Mouse (Mus musculus) MEL (cell line): ENCODE data around the gene Slc9a3r2.

ENCODE experiments used
- CTCF ChIP-seq, 3 experiments: IDR thresholded peaks in 2 of 3; conservative IDR thresholded peaks in 1 of 3; 2 replicates each; pipeline ENCODE4 v1.5.1; 2011 to 2012; ENCODE audit warnings: low read length in 3 of 3, low read depth in 2 of 3, mild to moderate bottlenecking in 2 of 3, improper control_type of control experiment in 1 of 3, inconsistent platforms in 1 of 3, mixed read lengths in 1 of 3, moderate library complexity in 1 of 3; ENCODE audit not compliant: control insufficient read depth in 1 of 3, insufficient read depth in 1 of 3, poor library complexity in 1 of 3, severe bottlenecking in 1 of 3
- EP300 ChIP-seq, 2 experiments: IDR thresholded peaks; 2 replicates each; pipeline ENCODE4 v1.6.1; 2011; ENCODE audit warnings: improper control_type of control experiment in 2 of 2, low read length in 2 of 2, low read depth in 1 of 2, mild to moderate bottlenecking in 1 of 2
- GABPA ChIP-seq: IDR thresholded peaks from 2 replicates; pipeline ENCODE4 v1.6.1; 2012; ENCODE audit warnings: low read depth, mild to moderate bottlenecking, inconsistent platforms, low read length, improper control_type of control experiment, moderate library complexity
- MAFK ChIP-seq: IDR thresholded peaks from 2 replicates; pipeline ENCODE4 v1.6.1; 2011; ENCODE audit warnings: low read depth, mild to moderate bottlenecking, low read length, improper control_type of control experiment, borderline replicate concordance
- POLR2A ChIP-seq, 2 experiments: IDR thresholded peaks; 2 replicates each; pipeline ENCODE4 v1.6.1; 2011 to 2012; ENCODE audit warnings: low read length in 2 of 2, mild to moderate bottlenecking in 2 of 2, control low read depth in 1 of 2, improper control_type of control experiment in 1 of 2, low read depth in 1 of 2, moderate library complexity in 1 of 2; ENCODE audit not compliant: control insufficient read depth in 1 of 2, insufficient read depth in 1 of 2, poor library complexity in 1 of 2
- TCF12 ChIP-seq: IDR thresholded peaks from 2 replicates; pipeline ENCODE4 v1.6.1; 2014; ENCODE audit warnings: low read depth, mild to moderate bottlenecking, inconsistent platforms, low read length, improper control_type of control experiment, moderate library complexity
- USF1 ChIP-seq: IDR thresholded peaks from 2 replicates; pipeline ENCODE4 v1.6.1; 2014; ENCODE audit warnings: low read depth, mild to moderate bottlenecking, inconsistent platforms, low read length, improper control_type of control experiment, moderate library complexity

DNA sequence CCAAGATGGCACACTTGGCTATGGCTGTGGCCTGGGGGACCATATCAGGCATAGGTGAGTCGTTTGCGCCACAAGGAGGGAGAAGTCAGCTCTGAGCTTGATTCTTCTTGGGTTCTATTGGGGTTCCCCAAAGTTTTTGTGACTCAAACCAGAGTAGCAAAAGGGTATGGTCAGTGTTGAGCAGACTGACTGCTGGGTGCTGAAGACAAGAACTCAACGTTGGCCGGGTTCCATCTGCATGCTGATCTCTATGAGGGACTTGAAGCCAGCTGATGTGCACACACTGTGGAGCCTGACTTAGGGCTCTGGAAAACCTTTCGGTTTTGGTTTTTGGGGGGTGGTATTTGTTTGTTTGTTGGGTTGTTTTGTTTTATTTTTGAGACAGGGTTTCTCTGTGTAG lies 14.4 kb downstream of the Slc9a3r2 start:
- TF ChIP-seq GABPA (no peak), EP300 (IDR thresholded peaks at IDR 0.05; ENCODE audit: low read depth in 1 of 2, low read length in 2 of 2) (no peak), POLR2A (IDR thresholded peaks at IDR 0.05; ENCODE audit: control insufficient read depth in 1 of 2, insufficient read depth in 1 of 2, low read depth in 1 of 2, low read length in 2 of 2, poor library complexity in 1 of 2) (no peak), MAFK (no peak), USF1 (no peak), CTCF (IDR thresholded peaks at IDR 0.05 in 2 of 3, conservative IDR thresholded peaks at IDR 0.05 in 1 of 3; ENCODE audit: control insufficient read depth in 1 of 3, insufficient read depth in 1 of 3, low read depth in 2 of 3, low read length in 3 of 3, poor library complexity in 1 of 3, severe bottlenecking in 1 of 3) (no peak), TCF12 (no peak)
